In genomic region chr1:131739481-131740160, GRCm38 (mm10) we compare ENCODE assay signal across 33 mouse cellular contexts. TPM values are rescaled to one million over a fixed set of nuclear protein-coding genes. Genes with fewer than 3 reads are reported as not detected.
DNase-seq lines count a peak whose midpoint lies in the region; ATAC-seq and TF ChIP-seq lines count a peak whose summit lies in the region.
"Had no signal": no experiment of that assay in that cellular context is flagged by ENCODE, and none has a peak within 500 bp of the region (broad histone marks: within the 10 kb centered on the region; RNA-seq: fewer than 3 reads in every experiment).

No protein-coding gene starts in this region.

- ATAC-seq in kidney, postnatal 0 days (replicated peaks; ENCODE audit: low FRiP score, low read depth): no peak
- ATAC-seq: forebrain, embryonic 16.5 days; hindbrain, postnatal 0 days; intestine, embryonic 15.5 days; liver, embryonic 12.5 days; liver, postnatal 0 days had no signal

- H3K4me3 ChIP-seq in gastrocnemius, adult 2 months: no peak overlapping the region
- H3K4me3 ChIP-seq in kidney, postnatal 0 days (replicated peaks; ENCODE audit: low read depth, low read length): no peak overlapping the region
- H3K4me3 ChIP-seq: erythroblast, embryonic 14.5 days; heart, embryonic 13.5 days; hindbrain, embryonic 12.5 days; intestine, embryonic 15.5 days; liver, embryonic 12.5 days; megakaryocyte, embryonic 14.5 days; midbrain, embryonic 12.5 days; neural tube, embryonic 15.5 days; stomach, embryonic 15.5 days had no signal

- no peaks in the 10 kb centered on the region for H3K27me3 ChIP-seq in kidney, postnatal 0 days (ENCODE audit: insufficient read depth, low read length)
- H3K27me3 ChIP-seq: hindbrain, embryonic 12.5 days; intestine, embryonic 15.5 days; midbrain, embryonic 12.5 days; neural tube, embryonic 15.5 days; stomach, embryonic 15.5 days had no signal

- no peak overlapping the region for H3K4me2 ChIP-seq in kidney, postnatal 0 days (ENCODE audit: low read length)
- H3K4me2 ChIP-seq: heart, embryonic 13.5 days; hindbrain, embryonic 12.5 days; intestine, embryonic 15.5 days; liver, embryonic 12.5 days; midbrain, embryonic 12.5 days; neural tube, embryonic 15.5 days; stomach, embryonic 15.5 days had no signal

- H3K36me3 ChIP-seq in kidney, postnatal 0 days (ENCODE audit: insufficient read depth, low read length): no peaks in the 10 kb centered on the region
- H3K36me3 ChIP-seq: heart, embryonic 13.5 days; hindbrain, embryonic 12.5 days; intestine, embryonic 15.5 days; liver, embryonic 12.5 days; midbrain, embryonic 12.5 days; neural tube, embryonic 15.5 days; stomach, embryonic 15.5 days had no signal

- peak overlapping the region; percentile 46; the same call in 1 of the 2 replicates for H3K27ac ChIP-seq in gastrocnemius, adult 2 months
- 0 out of 2 replicates have a peak overlapping the region, but pooled peaks have one; percentile 2 for H3K27ac ChIP-seq in kidney, postnatal 0 days
- H3K27ac ChIP-seq: heart, embryonic 13.5 days; hindbrain, embryonic 12.5 days; hindbrain, postnatal 0 days; intestine, embryonic 15.5 days; liver, embryonic 12.5 days; midbrain, embryonic 12.5 days; neural tube, embryonic 15.5 days; stomach, embryonic 15.5 days had no signal

- no peak for TF ChIP-seq CTCF in gastrocnemius, adult 2 months (IDR thresholded peaks at IDR 0.05)
- TF ChIP-seq CTCF in kidney, postnatal 0 days (IDR thresholded peaks at IDR 0.05; ENCODE audit: low read depth): no peak

- WGBS in kidney, postnatal 0 days: 92% methylated on average over 9 of the region's 9 CpGs

- H3K4me1 ChIP-seq in kidney, postnatal 0 days (replicated peaks; ENCODE audit: insufficient read depth, low read length): no peaks in the 10 kb centered on the region
- H3K4me1 ChIP-seq: hindbrain, embryonic 12.5 days; midbrain, embryonic 12.5 days; neural tube, embryonic 15.5 days; stomach, embryonic 15.5 days had no signal

- H3K9me3 ChIP-seq in kidney, postnatal 0 days (replicated peaks; ENCODE audit: low read length): no peaks in the 10 kb centered on the region
- H3K9me3 ChIP-seq: heart, embryonic 13.5 days; hindbrain, embryonic 12.5 days; intestine, embryonic 15.5 days; liver, embryonic 12.5 days; midbrain, embryonic 12.5 days; neural tube, embryonic 15.5 days; stomach, embryonic 15.5 days had no signal

- intact Hi-C loops in gastrocnemius, adult 2 months (cut with DNase I): no loop called here
- intact Hi-C loops in gastrocnemius, postnatal 36 days (cut with DNase I): no loop called here

- no peak overlapping the region for H3K9ac ChIP-seq in kidney, postnatal 0 days (ENCODE audit: low read depth, low read length)
- H3K9ac ChIP-seq: heart, embryonic 13.5 days; hindbrain, embryonic 12.5 days; intestine, embryonic 15.5 days; liver, embryonic 12.5 days; liver, postnatal 0 days; midbrain, embryonic 12.5 days; neural tube, embryonic 15.5 days; stomach, embryonic 15.5 days had no signal

- peak; percentile 69 for DNase-seq in gastrocnemius, adult 2 months
- DNase-seq in gastrocnemius, postnatal 36 days: no peak
- no peak for DNase-seq in kidney, postnatal 0 days (ENCODE audit: low spot score)
- DNase-seq in kidney, adult 18-20 months: no peak
- DNase-seq in lung, postnatal 10 days: peak; percentile 38
- DNase-seq in lung, postnatal 4 days: no peak
- DNase-seq in embryo, embryonic 10 days (ENCODE audit: low spot score): no peak
- DNase-seq: adrenal gland, postnatal 10 days; cerebellum, adult 8-10 months; kidney, adult 9 months; kidney, postnatal 36 days; left cerebral cortex, postnatal 4 days; liver, postnatal 0 days; lung, postnatal 36 days; retina, postnatal 1 day; right cerebral cortex, postnatal 14 days had no signal

RNA-seq across cellular contexts. Expression of gene Slc26a9, which starts 4.2 kb away (rescaled TPM):
- total RNA-seq in gastrocnemius, adult 2 months (2021): not detected
- not detected for total RNA-seq in gastrocnemius, postnatal 36 days (2021)
- 0.09 and 0.20 TPM in 2 replicates for polyA plus RNA-seq in kidney, postnatal 0 days (2015; fragmentation: Nextera tagmentation; extraction: Ambion mirVana)
- total RNA-seq: common myeloid progenitor, adult 5-6 weeks; heart, postnatal 14 days; MEL; monocyte, adult 5-6 weeks had no signal
- polyA plus RNA-seq: erythroblast, embryonic 14.5 days; forebrain, embryonic 11.5 days; liver, embryonic 12.5 days; liver, postnatal 0 days; midbrain, embryonic 12.5 days had no signal

RNA-seq across cellular contexts. Expression of gene Rab7b, which starts 51.1 kb away (rescaled TPM):
- total RNA-seq in gastrocnemius, adult 2 months (2021): 1 to 10 TPM; 2.3 to 2.8 TPM
- 1 to 10 TPM; 2.8 to 2.9 TPM for total RNA-seq in gastrocnemius, postnatal 36 days (2021)
- polyA plus RNA-seq in kidney, postnatal 0 days (2015; fragmentation: Nextera tagmentation; extraction: Ambion mirVana): 1.7 and 2.1 TPM in 2 replicates
- polyA plus RNA-seq: erythroblast, embryonic 14.5 days had no signal

RNA-seq across cellular contexts. Expression of gene Pm20d1, which starts 57.6 kb away (rescaled TPM):
- total RNA-seq in gastrocnemius, adult 2 months (2021): 1 to 10 TPM in 1 of 2 experiments, under 1 TPM in 1; 0.26 to 1.3 TPM
- under 1 TPM; 0.57 to 0.69 TPM for total RNA-seq in gastrocnemius, postnatal 36 days (2021)
- polyA plus RNA-seq in kidney, postnatal 0 days (2015; fragmentation: Nextera tagmentation; extraction: Ambion mirVana): 5.7 and 6.5 TPM in 2 replicates
- total RNA-seq: common myeloid progenitor, adult 5-6 weeks; MEL; monocyte, adult 5-6 weeks had no signal
- polyA plus RNA-seq: erythroblast, embryonic 14.5 days; Patski had no signal

Comparison
In these comparisons a context has a peak if more than half of its experiments do, and no peak if none do; other contexts are left out.
1. DNase-seq: peak in gastrocnemius, adult 2 months (single experiment) and lung, postnatal 10 days (single experiment); none in gastrocnemius, postnatal 36 days (0 of 2), kidney, postnatal 0 days (single experiment), kidney, adult 18-20 months (single experiment), lung, postnatal 4 days (0 of 2) and embryo, embryonic 10 days (single experiment).